Mouse (Mus musculus) CH12.LX (cell line): ENCODE measurements at regions not wholly inside any gene's neighbourhood (a gene's known extent, or its start where the extent isn't known, plus 50 kb on each side); places are given as distances from the start of the nearest gene placed in this dataset.

Source experiments
- DNase-seq: peaks from one replicate; pipeline ENCODE4 v3.0.0-alpha.2; 2013; ENCODE audit errors: extremely low read depth
- H3K27ac ChIP-seq: 2 replicates; pipeline ENCODE4 v1.5.1; 2012; ENCODE audit warnings: low read depth, mild to moderate bottlenecking, control low read depth, moderate library complexity; ENCODE audit not compliant: insufficient read depth
- H3K27me3 ChIP-seq: replicated peaks from 2 replicates; pipeline ENCODE3; 2012; ENCODE audit warnings: inconsistent platforms
- H3K36me3 ChIP-seq, 2 experiments: replicated peaks in 1 of 2; 2 replicates each; pipeline versions ENCODE3 to v1.6.1; 2012; ENCODE audit warnings: inconsistent platforms in 1 of 2, low read length in 1 of 2, mild to moderate bottlenecking in 1 of 2, mixed read lengths in 1 of 2, moderate library complexity in 1 of 2; ENCODE audit not compliant: control insufficient read depth in 1 of 2, insufficient read depth in 1 of 2
- H3K4me1 ChIP-seq, 2 experiments: 2 replicates each; pipeline ENCODE4 v1.6.1; 2012; ENCODE audit warnings: inconsistent platforms in 1 of 2, moderate library complexity in 1 of 2; ENCODE audit not compliant: insufficient read depth in 2 of 2, control insufficient read depth in 1 of 2
- H3K4me2 ChIP-seq: 2 replicates; pipeline ENCODE4 v1.6.1; 2012; ENCODE audit warnings: low read depth, mild to moderate bottlenecking, control low read depth; ENCODE audit not compliant: poor library complexity, insufficient read depth, severe bottlenecking
- H3K4me3 ChIP-seq, 3 experiments: fragments of 150-350 bp in 1 of 3; sonication (generic) in 1 of 3; replicated peaks in 1 of 3; 2 replicates each; pipeline versions ENCODE3 to v1.5.1; 2011 to 2012; ENCODE audit warnings: low read depth in 2 of 3, low read length in 2 of 3, mild to moderate bottlenecking in 2 of 3, moderate library complexity in 2 of 3, control low read depth in 1 of 3, improper control_type of control experiment in 1 of 3, inconsistent platforms in 1 of 3, mixed read lengths in 1 of 3; ENCODE audit not compliant: poor library complexity in 1 of 3
- H3K79me2 ChIP-seq: replicated peaks from 2 replicates; pipeline ENCODE4 v1.6.1; 2012; ENCODE audit warnings: mild to moderate bottlenecking, moderate library complexity; ENCODE audit not compliant: control insufficient read depth, poor library complexity, insufficient read depth, severe bottlenecking; ENCODE audit errors: extremely low read depth
- H3K9ac ChIP-seq: 2 replicates; pipeline ENCODE4 v1.6.1; 2012; ENCODE audit warnings: low read depth, mild to moderate bottlenecking, control low read depth, moderate library complexity; ENCODE audit not compliant: insufficient read depth
- H3K9me3 ChIP-seq: replicated peaks from 2 replicates; pipeline ENCODE3; 2012; ENCODE audit warnings: low read length, inconsistent platforms, mixed read lengths
- BHLHE40 ChIP-seq: IDR thresholded peaks from 2 replicates; pipeline ENCODE4 v1.6.1; 2011; ENCODE audit warnings: mild to moderate bottlenecking, low read depth, low read length, improper control_type of control experiment
- CHD2 ChIP-seq: IDR thresholded peaks from 2 replicates; pipeline ENCODE4 v1.6.1; 2011; ENCODE audit warnings: low read length, improper control_type of control experiment
- CTCF ChIP-seq, 2 experiments: IDR thresholded peaks in 1 of 2; conservative IDR thresholded peaks in 1 of 2; 2 replicates each; pipeline ENCODE4 v1.5.1; 2011 to 2012; ENCODE audit warnings: low read depth in 2 of 2, low read length in 2 of 2, improper control_type of control experiment in 1 of 2, inconsistent platforms in 1 of 2, mild to moderate bottlenecking in 1 of 2, moderate library complexity in 1 of 2
- E2F4 ChIP-seq: IDR thresholded peaks from 2 replicates; pipeline ENCODE4 v1.6.1; 2011; ENCODE audit warnings: low read depth, low read length, improper control_type of control experiment; ENCODE audit not compliant: insufficient replicate concordance
- ELF1 ChIP-seq: IDR thresholded peaks from 2 replicates; pipeline ENCODE4 v1.6.1; 2014; ENCODE audit warnings: low read depth, mild to moderate bottlenecking, inconsistent platforms, low read length, improper control_type of control experiment
- EP300 ChIP-seq: IDR thresholded peaks from 2 replicates; pipeline ENCODE4 v1.6.1; 2011; ENCODE audit warnings: low read length, improper control_type of control experiment
- ETS1 ChIP-seq: conservative IDR thresholded peaks from 2 replicates; pipeline ENCODE4 v1.6.1; 2012; ENCODE audit warnings: low read depth, mild to moderate bottlenecking, inconsistent platforms, low read length, improper control_type of control experiment, moderate library complexity
- GABPA ChIP-seq: IDR thresholded peaks from 2 replicates; pipeline ENCODE4 v1.6.1; 2012; ENCODE audit warnings: low read depth, low read length, improper control_type of control experiment, inconsistent platforms; ENCODE audit not compliant: insufficient replicate concordance
- KAT2A ChIP-seq: IDR thresholded peaks from 2 replicates; pipeline ENCODE4 v1.6.1; 2012; ENCODE audit warnings: low read length, improper control_type of control experiment, inconsistent platforms; ENCODE audit not compliant: insufficient replicate concordance
- MAFK ChIP-seq: IDR thresholded peaks from 2 replicates; pipeline ENCODE4 v1.6.1; 2011; ENCODE audit warnings: low read length, improper control_type of control experiment; ENCODE audit not compliant: insufficient replicate concordance
- MXI1 ChIP-seq: IDR thresholded peaks from 2 replicates; pipeline ENCODE4 v1.6.1; 2011; ENCODE audit warnings: mild to moderate bottlenecking, low read depth, low read length, improper control_type of control experiment
- MYC ChIP-seq: IDR thresholded peaks from 2 replicates; pipeline ENCODE4 v1.6.1; 2011; ENCODE audit warnings: low read depth, mild to moderate bottlenecking, improper control_type of control experiment, low read length
- NELFE ChIP-seq: IDR thresholded peaks from 2 replicates; pipeline ENCODE4 v1.6.1; 2011; ENCODE audit warnings: low read depth, low read length, improper control_type of control experiment
- PAX5 ChIP-seq: IDR thresholded peaks from 2 replicates; pipeline ENCODE4 v1.6.1; 2012; ENCODE audit warnings: low read length, inconsistent platforms, mixed read lengths
- RAD21 ChIP-seq: IDR thresholded peaks from 2 replicates; pipeline ENCODE4 v1.6.1; 2011; ENCODE audit warnings: low read depth, mild to moderate bottlenecking, low read length, improper control_type of control experiment, moderate library complexity
- SIN3A ChIP-seq: IDR thresholded peaks from 2 replicates; pipeline ENCODE4 v1.6.1; 2012; ENCODE audit warnings: low read length, improper control_type of control experiment, inconsistent platforms
- SMC3 ChIP-seq: IDR thresholded peaks from 2 replicates; pipeline ENCODE4 v1.6.1; 2011; ENCODE audit warnings: low read depth, low read length, improper control_type of control experiment
- TCF12 ChIP-seq: IDR thresholded peaks from 2 replicates; pipeline ENCODE4 v1.6.1; 2014; ENCODE audit warnings: low read depth, mild to moderate bottlenecking, inconsistent platforms, low read length, improper control_type of control experiment
- UBTF ChIP-seq: IDR thresholded peaks from 2 replicates; pipeline ENCODE4 v1.6.1; 2012; ENCODE audit warnings: low read depth, mild to moderate bottlenecking, inconsistent platforms, low read length, improper control_type of control experiment, moderate library complexity
- USF1 ChIP-seq: IDR thresholded peaks from 2 replicates; pipeline ENCODE4 v1.6.1; 2014; ENCODE audit warnings: low read depth, mild to moderate bottlenecking, inconsistent platforms, low read length, improper control_type of control experiment
- ZC3H11A ChIP-seq: IDR thresholded peaks from 2 replicates; pipeline ENCODE4 v1.6.1; 2012; ENCODE audit warnings: low read depth, mild to moderate bottlenecking, inconsistent platforms, low read length, improper control_type of control experiment
- ZKSCAN1 ChIP-seq: IDR thresholded peaks from 2 replicates; pipeline ENCODE4 v1.6.1; 2012; ENCODE audit warnings: low read depth, inconsistent platforms, low read length, improper control_type of control experiment, borderline replicate concordance
- ZMIZ1 ChIP-seq: IDR thresholded peaks from 2 replicates; pipeline ENCODE4 v1.6.1; 2012; ENCODE audit warnings: low read depth, mild to moderate bottlenecking, inconsistent platforms, low read length, improper control_type of control experiment
- dilution Hi-C: fragments of 300-500 bp; cut with MboI; formaldehyde crosslinking; loops from 2 replicates; pipeline ENCODE4 v1.14.3; 2020; ENCODE audit warnings: low sequenced_read_pairs; ENCODE audit not compliant: extremely low pct_unique_long_range_greater_than_20kb, extremely low pct_ligation_motif_present
- in situ Hi-C: fragments of 300-500 bp; cut with MboI; formaldehyde crosslinking; loops from 3 replicates; pipeline ENCODE4 v1.14.3; 2019; ENCODE audit warnings: low sequenced_read_pairs, low pct_ligation_motif_present, low pct_unique_long_range_greater_than_20kb, mixed read lengths

DNA sequence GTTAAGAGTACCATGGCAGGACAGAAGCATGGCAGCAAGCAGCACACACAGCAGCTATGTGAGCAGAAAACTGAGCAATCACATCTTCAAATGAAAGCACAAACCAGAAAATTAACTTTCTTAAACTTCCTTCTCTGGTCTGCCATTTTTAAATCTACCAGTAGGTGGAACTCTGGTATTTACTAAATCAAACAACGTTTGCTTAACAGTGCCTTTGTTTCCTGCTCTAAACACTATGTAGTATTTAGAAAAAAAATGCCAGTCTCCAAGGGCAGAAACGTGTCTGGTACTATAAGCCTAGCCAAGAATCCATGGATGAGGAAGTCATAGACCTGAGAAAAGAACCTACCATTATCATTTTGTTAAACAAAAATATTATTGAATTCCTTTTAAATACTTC lies 249.1 kb downstream of the Prdm13 start:
- H3K4me3 ChIP-seq, result no peak overlapping the region
- H3K79me2 ChIP-seq, result no peaks in the 10 kb centered on the region
- H3K9ac ChIP-seq, result no peak overlapping the region
- no peaks in the 10 kb centered on the region for H3K36me3 ChIP-seq
- peak; percentile 16 for DNase-seq
- no peaks in the 10 kb centered on the region for H3K27me3 ChIP-seq
- H3K27ac ChIP-seq, result no peak overlapping the region
- TF ChIP-seq ETS1 (no peak), ZKSCAN1 (no peak), EP300 (no peak), KAT2A (no peak), RAD21 (peak; percentile 59), CTCF (conservative IDR thresholded peaks at IDR 0.05 in 1 of 2, IDR thresholded peaks at IDR 0.05 in 1 of 2; ENCODE audit: low read depth in 2 of 2, low read length in 2 of 2) (peak in 1 of 2 experiments; percentile 55; a peak in 2 of 4 replicates)
- no peak overlapping the region for H3K4me2 ChIP-seq
- H3K9me3 ChIP-seq, result no peaks in the 10 kb centered on the region
- dilution Hi-C loops, result no loop called here
- no peaks in the 10 kb centered on the region for H3K4me1 ChIP-seq
- in situ Hi-C loops, result loop anchor here (25.0 kb wide), 1 partner anchor 251 kb away; the partner anchor contains the start of gene Prdm13

DNA sequence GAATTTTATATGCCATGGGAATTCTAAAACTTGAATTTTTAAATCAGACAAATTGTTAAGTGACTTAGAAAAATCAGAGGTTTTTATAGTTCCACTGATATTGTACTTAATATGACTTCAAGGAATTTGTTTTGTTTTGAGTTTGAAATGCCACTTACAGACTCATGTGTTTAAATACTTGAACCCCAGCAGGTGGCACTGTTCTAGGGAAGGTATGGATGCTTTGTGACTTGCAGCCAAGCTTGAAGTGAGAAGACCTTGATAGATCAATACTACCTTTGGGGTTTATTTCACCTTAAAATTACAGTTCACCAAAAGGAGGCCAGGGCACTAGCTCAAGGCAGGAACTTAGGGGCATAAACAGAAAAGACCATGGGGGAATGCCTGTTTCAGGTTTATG lies 277.9 kb downstream of the Prdm13 start:
- dilution Hi-C loops, result no loop called here
- H3K4me1 ChIP-seq, result no peaks in the 10 kb centered on the region
- H3K4me3 ChIP-seq, result no peak overlapping the region
- TF ChIP-seq SMC3, result peak; percentile 30
- no peak for TF ChIP-seq MAFK
- peak in 1 of 2 experiments; percentile 62; a peak in 2 of 4 replicates for TF ChIP-seq CTCF (conservative IDR thresholded peaks at IDR 0.05 in 1 of 2, IDR thresholded peaks at IDR 0.05 in 1 of 2; ENCODE audit: low read depth in 2 of 2, low read length in 2 of 2)
- peak; percentile 18; the same call in 1 of the 2 replicates for TF ChIP-seq RAD21
- no peak for TF ChIP-seq TCF12
- TF ChIP-seq, all 38 proteins: peak for 3
- DNase-seq, result peak; percentile 49
- Histone ChIP-seq H3K27ac (no peak overlapping the region), H3K27me3 (no peaks in the 10 kb centered on the region), H3K4me2 (no peak overlapping the region), H3K9ac (no peak overlapping the region), H3K36me3 (no peaks in the 10 kb centered on the region), H3K79me2 (no peaks in the 10 kb centered on the region), H3K9me3 (no peaks in the 10 kb centered on the region)
- in situ Hi-C loops, result no loop called here

DNA sequence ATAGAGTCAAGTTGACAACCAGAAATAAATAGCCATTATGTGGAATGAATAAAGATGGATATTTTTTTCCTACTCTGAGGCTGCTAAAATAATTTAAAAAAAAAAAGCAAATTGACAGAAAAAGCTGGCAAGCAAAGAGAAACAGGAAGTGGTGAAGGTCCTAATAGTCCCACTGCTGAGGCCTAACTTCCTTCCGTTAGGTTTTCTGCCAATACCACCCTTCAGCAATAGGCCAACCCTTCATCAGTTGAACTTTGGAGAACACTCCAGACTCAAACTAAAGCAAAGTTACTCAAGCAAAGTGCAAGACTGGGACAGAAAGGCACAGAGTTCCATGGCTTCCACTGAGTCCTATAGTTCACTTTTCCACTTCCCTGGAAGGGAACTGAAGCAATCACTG lies 316.4 kb downstream of the Prdm13 start:
- no peak for DNase-seq
- no peak overlapping the region for H3K4me2 ChIP-seq
- H3K79me2 ChIP-seq, result no peaks in the 10 kb centered on the region
- no peak overlapping the region for H3K9ac ChIP-seq
- no peak overlapping the region for H3K27ac ChIP-seq
- dilution Hi-C loops, result no loop called here
- no peaks in the 10 kb centered on the region for H3K36me3 ChIP-seq
- no peak overlapping the region for H3K4me3 ChIP-seq
- peaks cover 0 to 3% of the 10 kb centered on the region in 2 experiments; a peak in 1 of 4 replicates for H3K4me1 ChIP-seq
- no peaks in the 10 kb centered on the region for H3K27me3 ChIP-seq
- no peak for TF ChIP-seq SMC3
- TF ChIP-seq E2F4, result no peak
- no peak for TF ChIP-seq MXI1
- TF ChIP-seq PAX5, result no peak
- no peak for TF ChIP-seq USF1
- no peak for TF ChIP-seq NELFE
- TF ChIP-seq GABPA, result no peak
- no peak for TF ChIP-seq KAT2A
- TF ChIP-seq RAD21, result no peak
- no peak for TF ChIP-seq SIN3A
- no peak for TF ChIP-seq ELF1
- TF ChIP-seq ZMIZ1, result no peak
- no peak for TF ChIP-seq ZC3H11A
- no peak for TF ChIP-seq CHD2
- TF ChIP-seq ZKSCAN1, result no peak
- no peak for TF ChIP-seq MAFK
- no peak for TF ChIP-seq MYC
- TF ChIP-seq UBTF, result no peak
- TF ChIP-seq EP300, result no peak
- TF ChIP-seq BHLHE40, result no peak
- in situ Hi-C loops, result loop anchor here (10.0 kb wide), 1 partner anchor 1255 kb away; no protein-coding TSS in a partner anchor
- H3K9me3 ChIP-seq, result no peaks in the 10 kb centered on the region
